Mouse (Mus musculus) cerebellum, postnatal 10 days (tissue): Measurements from ENCODE around the gene Camkk1.

ENCODE experiments used
- DNase-seq, 2 experiments: peaks; one replicate each; pipeline ENCODE4 v3.0.0; 2021; ENCODE audit warnings: mixed read lengths in 2 of 2

The Camkk1 gene

GRCm38 (mm10) chr11:73059630-73060029 lies 40.8 kb downstream of the Camkk1 start:
- no peak for DNase-seq

GRCm38 (mm10) chr11:73061413-73061812 lies 42.6 kb downstream of the Camkk1 start:
- no peak for DNase-seq

GRCm38 (mm10) chr11:73071839-73072238 lies 53.0 kb downstream of the Camkk1 start:
- peak; percentile 70 to 72 for DNase-seq

- DNase-seq, result no peak
Observed at GRCm38 (mm10) chr11:73076295-73076694, 57.5 kb downstream of the Camkk1 start.

GRCm38 (mm10) chr11:73076733-73077132 lies 57.9 kb downstream of the Camkk1 start:
- DNase-seq, result no peak

- no peak for DNase-seq
Observed at GRCm38 (mm10) chr11:73077211-73077720, 58.5 kb downstream of the Camkk1 start.

GRCm38 (mm10) chr11:73078615-73079014 lies 59.8 kb downstream of the Camkk1 start:
- no peak for DNase-seq

DNA sequence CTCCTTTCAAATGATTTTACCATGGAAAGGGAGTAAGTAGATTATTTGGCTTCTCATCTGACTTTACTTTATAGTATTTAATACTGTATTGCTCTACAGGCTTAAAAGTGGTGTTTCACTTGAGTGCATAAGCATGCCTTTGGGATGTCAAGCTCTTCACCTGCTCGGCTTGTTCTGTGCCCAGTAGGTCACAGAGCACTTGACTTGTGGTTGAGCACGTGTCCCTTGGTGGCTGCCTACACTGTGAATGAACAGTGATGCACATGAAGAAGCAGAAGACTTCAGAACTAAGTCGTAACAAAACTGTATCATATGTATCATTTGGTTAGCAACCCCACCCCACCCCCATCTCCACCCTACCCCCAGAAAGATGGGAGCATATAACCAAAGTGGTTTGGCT lies 61.5 kb downstream of the Camkk1 start:
- no peak for DNase-seq

- DNase-seq, result no peak
Observed at GRCm38 (mm10) chr11:73084303-73084702, 65.5 kb downstream of the Camkk1 start.

GRCm38 (mm10) chr11:73084804-73085231 lies 66.0 kb downstream of the Camkk1 start:
- DNase-seq, result peak; percentile 52 to 65

GRCm38 (mm10) chr11:73085391-73085790 lies 66.6 kb downstream of the Camkk1 start:
- no peak for DNase-seq

DNA sequence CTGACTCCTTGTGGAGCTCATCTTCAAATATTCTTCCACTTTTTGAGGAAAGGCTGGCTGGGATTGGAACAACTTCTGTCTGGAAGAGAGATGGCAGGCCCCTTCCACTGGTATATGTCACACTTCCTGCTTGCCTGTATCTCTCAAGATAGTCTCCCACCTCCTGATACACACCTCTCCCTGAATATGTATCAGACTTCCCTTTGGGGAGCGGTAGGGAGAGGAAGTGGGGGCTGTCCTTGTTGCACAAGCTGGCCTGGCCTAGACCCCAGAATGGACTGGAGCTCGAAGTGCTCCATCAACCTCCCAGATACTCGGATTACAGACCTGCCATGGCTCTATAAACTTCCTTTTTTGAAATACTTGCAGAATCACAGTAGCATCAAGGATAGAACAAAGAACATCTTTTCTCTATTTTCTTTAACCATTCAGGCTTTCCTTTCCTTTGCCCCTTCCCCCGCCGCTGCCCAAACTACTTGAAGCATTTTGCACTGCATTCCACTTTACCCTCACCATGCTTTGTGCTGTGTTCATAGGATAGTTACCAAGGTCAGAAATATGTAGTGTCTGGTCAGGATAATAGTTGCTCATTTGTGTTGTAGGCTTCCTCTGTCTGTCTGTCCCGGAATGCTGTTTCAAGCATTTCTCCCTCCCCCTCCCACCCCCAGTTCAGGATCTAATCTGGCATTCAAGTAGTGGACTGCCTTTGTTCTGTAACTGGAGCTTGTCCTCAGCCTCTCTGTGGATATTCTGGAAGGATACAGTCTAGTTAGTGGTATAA lies 69.1 kb downstream of the Camkk1 start:
- DNase-seq, result no peak

GRCm38 (mm10) chr11:73090283-73090682 lies 71.5 kb downstream of the Camkk1 start, which contains the start of gene Itgae:
Itgae (plus strand) TSS chr11:73090583.
- DNase-seq, result no peak

GRCm38 (mm10) chr11:73090826-73091225 lies 72.0 kb downstream of the Camkk1 start:
- DNase-seq, result no peak
